Mouse (Mus musculus): ENCODE results near the gene Anapc16. TPM values are rescaled to one million over a fixed set of nuclear protein-coding genes. Genes with fewer than 3 reads are reported as not detected.

Anapc16 gene
- polyA plus RNA-seq, 1 experiment from 2014 or later = 90.7 TPM

DNA sequence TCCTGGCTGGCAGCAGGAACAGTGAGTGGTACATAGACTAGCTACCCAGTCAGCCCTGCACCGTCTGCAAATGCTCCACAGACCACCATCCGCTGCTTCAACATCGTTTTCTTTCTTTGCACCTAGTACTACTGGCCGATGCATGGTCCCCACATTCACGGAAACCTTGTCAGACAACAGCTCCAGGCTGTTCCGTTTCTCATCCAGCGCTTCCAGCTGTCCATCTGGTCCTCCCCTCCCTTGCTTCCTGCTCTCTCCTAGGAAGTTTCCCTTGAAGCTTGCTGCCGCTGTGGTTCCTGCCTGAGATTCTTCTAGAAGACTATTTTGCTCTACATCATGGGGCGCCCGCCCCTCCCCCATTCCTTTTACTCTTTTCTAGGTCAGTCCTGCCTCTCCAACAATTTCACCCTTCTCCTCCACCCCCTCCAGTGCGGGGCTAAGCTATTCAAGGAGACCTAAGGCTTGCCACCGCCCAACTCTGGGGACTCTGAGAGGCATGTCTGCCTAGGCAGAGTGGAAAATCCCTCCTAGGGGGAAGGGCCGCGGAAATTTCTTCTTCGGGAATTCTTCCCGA is 60.0 kb downstream of the Anapc16 start:
- H3K27ac ChIP-seq (ENCODE audit: low read length) = peak overlapping the region; percentile 47
- H3K4me1 ChIP-seq (ENCODE audit: control insufficient read depth, insufficient read depth, low read length) = peaks cover 21% of the 10 kb centered on the region
- no peaks in the 10 kb centered on the region for H3K27me3 ChIP-seq (ENCODE audit: control insufficient read depth, insufficient read depth, low read length)
- H3K4me3 ChIP-seq (replicated peaks; ENCODE audit: low read length) = peak overlapping the region; percentile 7
- peak overlapping the region; percentile 61 for H3K9ac ChIP-seq (ENCODE audit: low read length)
- H3K4me2 ChIP-seq (ENCODE audit: low read depth, low read length) = peak overlapping the region; percentile 43
- WGBS = 2% methylated on average over 16 of the region's 16 CpGs
- H3K36me3 ChIP-seq (ENCODE audit: control insufficient read depth, insufficient read depth, low read length) = no peaks in the 10 kb centered on the region
- no peaks in the 10 kb centered on the region for H3K9me3 ChIP-seq (replicated peaks; ENCODE audit: control insufficient read depth, low read length)
- peak; percentile 45; the same call in 1 of the 2 replicates for ATAC-seq (ENCODE audit: insufficient read depth, low FRiP score)

GRCm38 (mm10) chr10:59942281-59942846 is 60.6 kb downstream of the Anapc16 start:
- H3K36me3 ChIP-seq (ENCODE audit: control insufficient read depth, insufficient read depth, low read length) = no peaks in the 10 kb centered on the region
- H3K9ac ChIP-seq (ENCODE audit: low read length) = peak overlapping the region; percentile 61
- H3K9me3 ChIP-seq (replicated peaks; ENCODE audit: control insufficient read depth, low read length) = no peaks in the 10 kb centered on the region
- peak overlapping the region; percentile 43 for H3K4me2 ChIP-seq (ENCODE audit: low read depth, low read length)
- peak overlapping the region; percentile 7 for H3K4me3 ChIP-seq (replicated peaks; ENCODE audit: low read length)
- ATAC-seq (ENCODE audit: insufficient read depth, low FRiP score) = no peak
- H3K27me3 ChIP-seq (ENCODE audit: control insufficient read depth, insufficient read depth, low read length) = no peaks in the 10 kb centered on the region
- peaks cover 20% of the 10 kb centered on the region for H3K4me1 ChIP-seq (ENCODE audit: control insufficient read depth, insufficient read depth, low read length)
- H3K27ac ChIP-seq (ENCODE audit: low read length) = 0 out of 2 replicates have a peak overlapping the region, but pooled peaks have one; percentile 5
- WGBS = 38% methylated on average over 21 of the region's 21 CpGs

DNA sequence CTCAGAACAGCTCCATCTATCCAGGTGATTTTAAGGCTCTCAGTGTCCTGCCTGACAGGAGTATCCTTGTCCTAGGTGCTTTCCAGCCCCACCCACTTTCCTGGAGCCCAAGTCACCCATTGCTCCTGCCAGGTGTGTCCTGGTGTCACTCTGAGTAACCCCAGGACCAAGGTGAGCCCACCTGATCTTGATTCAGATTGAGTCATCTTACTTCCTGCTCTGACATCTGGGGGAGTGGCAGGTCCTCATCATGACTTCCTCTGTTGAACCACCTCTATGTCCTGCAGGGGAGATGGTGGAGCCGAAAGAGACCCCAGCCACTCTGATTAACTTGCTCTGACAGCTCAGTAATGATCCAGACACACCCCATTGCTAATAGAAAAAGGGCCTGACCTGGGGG is 63.9 kb downstream of the Anapc16 start:
- no peaks in the 10 kb centered on the region for H3K9me3 ChIP-seq (replicated peaks; ENCODE audit: control insufficient read depth, low read length)
- no peak overlapping the region for H3K4me2 ChIP-seq (ENCODE audit: low read depth, low read length)
- H3K27ac ChIP-seq (ENCODE audit: low read length) = no peak overlapping the region
- no peak overlapping the region for H3K4me3 ChIP-seq (replicated peaks; ENCODE audit: low read length)
- no peak for ATAC-seq (ENCODE audit: insufficient read depth, low FRiP score)
- WGBS = 50% methylated on average over 1 of the region's 1 CpGs
- no peak overlapping the region for H3K9ac ChIP-seq (ENCODE audit: low read length)
- no peaks in the 10 kb centered on the region for H3K36me3 ChIP-seq (ENCODE audit: control insufficient read depth, insufficient read depth, low read length)
- H3K4me1 ChIP-seq (ENCODE audit: control insufficient read depth, insufficient read depth, low read length) = peaks cover 20% of the 10 kb centered on the region
- no peaks in the 10 kb centered on the region for H3K27me3 ChIP-seq (ENCODE audit: control insufficient read depth, insufficient read depth, low read length)

GRCm38 (mm10) chr10:59938662-59939061 is 64.3 kb downstream of the Anapc16 start:
- Histone ChIP-seq H3K9me3 (replicated peaks; ENCODE audit: control insufficient read depth, low read length) (no peaks in the 10 kb centered on the region), H3K27me3 (ENCODE audit: control insufficient read depth, insufficient read depth, low read length) (no peaks in the 10 kb centered on the region), H3K36me3 (ENCODE audit: control insufficient read depth, insufficient read depth, low read length) (no peaks in the 10 kb centered on the region), H3K27ac (ENCODE audit: low read length) (no peak overlapping the region), H3K9ac (ENCODE audit: low read length) (no peak overlapping the region), H3K4me1 (ENCODE audit: control insufficient read depth, insufficient read depth, low read length) (peaks cover 17% of the 10 kb centered on the region), H3K4me2 (ENCODE audit: low read depth, low read length) (no peak overlapping the region), H3K4me3 (replicated peaks; ENCODE audit: low read length) (no peak overlapping the region)
- ATAC-seq (ENCODE audit: insufficient read depth, low FRiP score) = no peak
- WGBS = 82% methylated on average over 5 of the region's 5 CpGs

Other genes with a start within 250 kb of the Anapc16 start
- 20.4 and 26.1 TPM in 2 replicates for gene Dnajb12, start 123.6 kb downstream of the Anapc16 start, polyA plus RNA-seq (2015; fragmentation: Nextera tagmentation; extraction: Ambion mirVana)
- 30.4 and 34.8 TPM in 2 replicates for gene Ddit4, start 51.3 kb downstream of the Anapc16 start, polyA plus RNA-seq (2015; fragmentation: Nextera tagmentation; extraction: Ambion mirVana)
- 45.2 and 46.2 TPM in 2 replicates for gene Ascc1, start 330 bp downstream of the Anapc16 start, polyA plus RNA-seq (2015; fragmentation: Nextera tagmentation; extraction: Ambion mirVana)
- 6.3 and 6.6 TPM in 2 replicates for gene Spock2, start 103.1 kb upstream of the Anapc16 start, polyA plus RNA-seq (2015; fragmentation: Nextera tagmentation; extraction: Ambion mirVana)
- gene Chst3, start 216.1 kb upstream of the Anapc16 start, polyA plus RNA-seq (2015; fragmentation: Nextera tagmentation; extraction: Ambion mirVana) = 2.0 and 2.1 TPM in 2 replicates

Measured in stomach, embryonic 16.5 days (tissue).